In the genomic region with DNA sequence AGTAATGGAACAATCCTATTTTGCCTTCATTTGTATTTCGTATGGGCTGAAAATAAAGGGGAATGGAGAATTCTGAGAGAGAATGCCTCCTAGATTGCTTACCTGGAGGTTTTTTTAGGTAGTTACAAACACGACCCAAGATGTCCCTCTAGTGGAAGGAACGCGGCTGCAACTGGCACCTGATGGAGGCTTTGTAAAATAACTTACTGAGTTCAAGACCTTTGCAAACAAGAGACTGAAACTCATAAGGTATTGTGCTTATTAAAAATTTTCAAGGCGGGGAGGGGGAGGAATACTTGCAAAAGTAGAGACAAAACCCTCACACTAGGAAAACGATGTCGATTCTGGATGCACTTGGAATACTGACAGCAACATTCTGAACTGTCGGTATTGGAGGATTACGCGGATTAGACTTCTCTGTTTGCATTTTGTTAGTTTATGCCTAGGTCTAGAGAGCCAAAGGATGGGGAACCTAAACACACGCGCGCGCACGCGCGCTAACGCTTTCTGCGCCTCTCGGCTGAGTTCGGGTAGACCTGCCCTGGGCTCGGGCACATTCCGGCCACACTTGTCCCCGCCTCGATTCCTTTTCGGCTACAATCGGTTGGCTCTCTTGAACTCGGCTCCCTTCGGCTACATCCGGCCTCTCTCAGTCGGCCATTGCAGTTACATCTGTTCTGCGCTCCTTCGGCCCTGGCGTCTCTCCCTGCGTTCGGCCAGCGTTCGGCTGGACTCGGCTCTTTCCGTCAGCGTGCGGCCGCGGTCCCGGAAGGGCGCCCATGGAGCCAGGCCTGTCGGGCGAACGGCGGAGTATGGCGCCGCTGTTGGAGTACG, we compare ENCODE assay signal across 8 mouse cellular contexts. TPM values are rescaled to one million over a fixed set of nuclear protein-coding genes. Genes with fewer than 3 reads are reported as not detected.
DNase-seq lines count a peak whose midpoint lies in the region; ATAC-seq lines count a peak whose summit lies in the region.

A gene (plus strand): TSS at position 529 of the 834 bp plus-strand sequence.

- WGBS in heart, embryonic 13.5 days = 1% methylated on average over 53 of the region's 53 CpGs
- WGBS in liver, embryonic 12.5 days (ENCODE audit: insufficient replicate concordance) = 1% methylated on average over 53 of the region's 53 CpGs
- under 1% methylated on average over 53 of the region's 53 CpGs for WGBS in stomach, embryonic 15.5 days

- no peaks in the 10 kb centered on the region; the same call in 1 of the 2 replicates for H3K4me1 ChIP-seq in brown adipose tissue, adult 24 weeks (ENCODE audit: control insufficient read depth, insufficient read depth, insufficient read length, low read length)
- peaks cover 9% of the 10 kb centered on the region for H3K4me1 ChIP-seq in heart, embryonic 13.5 days
- H3K4me1 ChIP-seq in liver, embryonic 12.5 days = peaks cover 9% of the 10 kb centered on the region
- peaks cover 4% of the 10 kb centered on the region; the same call in 1 of the 2 replicates for H3K4me1 ChIP-seq in stomach, embryonic 15.5 days

- no peaks in the 10 kb centered on the region for H3K9me3 ChIP-seq in heart, embryonic 13.5 days
- H3K9me3 ChIP-seq in liver, embryonic 12.5 days (replicated peaks) = no peaks in the 10 kb centered on the region
- no peaks in the 10 kb centered on the region for H3K9me3 ChIP-seq in stomach, embryonic 15.5 days

- peak within 1 kb of the TSS; percentile 79 for H3K4me3 ChIP-seq in brown adipose tissue, adult 24 weeks (ENCODE audit: insufficient read depth, low read depth, low read length)
- peak within 1 kb of the TSS; percentile 88 for H3K4me3 ChIP-seq in heart, embryonic 13.5 days
- peak within 1 kb of the TSS; percentile 77 for H3K4me3 ChIP-seq in liver, embryonic 12.5 days
- H3K4me3 ChIP-seq in stomach, embryonic 15.5 days (replicated peaks) = peak within 1 kb of the TSS; percentile 60

- peak; percentile 89 for ATAC-seq in heart, embryonic 13.5 days (ENCODE audit: extremely low read depth, insufficient number of reproducible peaks, low FRiP score, low TSS enrichment)
- peak; percentile 96 for ATAC-seq in liver, embryonic 12.5 days
- ATAC-seq in stomach, embryonic 15.5 days (ENCODE audit: insufficient read depth, low FRiP score, low read depth) = peak; percentile 98

- H3K27me3 ChIP-seq in heart, embryonic 13.5 days (replicated peaks) = no peaks in the 10 kb centered on the region
- no peaks in the 10 kb centered on the region for H3K27me3 ChIP-seq in liver, embryonic 12.5 days (replicated peaks)
- no peaks in the 10 kb centered on the region for H3K27me3 ChIP-seq in stomach, embryonic 15.5 days (replicated peaks)

- H3K27ac ChIP-seq in brown adipose tissue, adult 24 weeks (replicated peaks; ENCODE audit: low read depth, low read length) = peak within 1 kb of the TSS; percentile 13
- H3K27ac ChIP-seq in heart, embryonic 13.5 days (replicated peaks) = peak within 1 kb of the TSS; percentile 81
- peak within 1 kb of the TSS; percentile 78 for H3K27ac ChIP-seq in liver, embryonic 12.5 days
- peak within 1 kb of the TSS; percentile 71 for H3K27ac ChIP-seq in stomach, embryonic 15.5 days

- H3K9ac ChIP-seq in heart, embryonic 13.5 days = peak within 1 kb of the TSS; percentile 94
- H3K9ac ChIP-seq in liver, embryonic 12.5 days = peak within 1 kb of the TSS; percentile 90
- peak within 1 kb of the TSS; percentile 55 for H3K9ac ChIP-seq in stomach, embryonic 15.5 days

- peak; percentile 98 for DNase-seq in CD4-positive, CD25-positive, alpha-beta regulatory T cell, adult 2 months (ENCODE audit: low read depth, low spot score)
- peak; percentile 75 for DNase-seq in fat pad, adult 2 months (ENCODE audit: extremely low read depth, low read depth, low spot score)
- DNase-seq in kidney, postnatal 10 days = peak; percentile 99
- DNase-seq in natural killer cell, adult 2 months (ENCODE audit: low spot score in 2 of 2) = peak; percentile 96 to 97

- peaks cover 28% of the 10 kb centered on the region for H3K36me3 ChIP-seq in heart, embryonic 13.5 days
- peaks cover 26% of the 10 kb centered on the region for H3K36me3 ChIP-seq in liver, embryonic 12.5 days
- peaks cover 13% of the 10 kb centered on the region for H3K36me3 ChIP-seq in stomach, embryonic 15.5 days

- peak within 1 kb of the TSS; percentile 88 for H3K4me2 ChIP-seq in heart, embryonic 13.5 days
- H3K4me2 ChIP-seq in liver, embryonic 12.5 days = peak within 1 kb of the TSS; percentile 86
- peak within 1 kb of the TSS; percentile 68 for H3K4me2 ChIP-seq in stomach, embryonic 15.5 days

RNA-seq across cellular contexts. Expression of the gene that starts here (rescaled TPM):
- polyA plus RNA-seq in brown adipose tissue, adult 24 weeks (2012; ENCODE audit: insufficient read depth, insufficient read length, missing spikeins) = 2.1 and 3.6 TPM in 2 replicates
- 6.9 and 7.7 TPM in 2 replicates for polyA plus RNA-seq in heart, embryonic 13.5 days (2015; fragmentation: Nextera tagmentation; extraction: Ambion mirVana)
- 7.9 and 8.2 TPM in 2 replicates for polyA plus RNA-seq in liver, embryonic 12.5 days (2016; fragmentation: Nextera tagmentation; extraction: Ambion mirVana)
- polyA plus RNA-seq in stomach, embryonic 15.5 days (2015; fragmentation: Nextera tagmentation; extraction: Ambion mirVana) = 11.4 and 12.2 TPM in 2 replicates

Comparison
In these comparisons a context has a peak if more than half of its experiments do, and no peak if none do; other contexts are left out.
1. Peak in every context shown above with its lines: DNase-seq, ATAC-seq, H3K4me3 ChIP-seq and H3K27ac ChIP-seq.
2. H3K27ac ChIP-seq: peak in every context shown above with its lines; median percentile 81 in heart, embryonic 13.5 days; 78 in liver, embryonic 12.5 days; 71 in stomach, embryonic 15.5 days; 13 in brown adipose tissue, adult 24 weeks.